Mouse (Mus musculus): ENCODE results near the gene Ptpa. TPM values are rescaled to one million over a fixed set of nuclear protein-coding genes. Genes with fewer than 3 reads are reported as not detected.
A peak's percentile ranks its signal among the peaks of the same experiment; 100 is the strongest.

Gene Ptpa
- polyA plus RNA-seq, 1 experiment from 2014 or later, result 145 TPM

DNA sequence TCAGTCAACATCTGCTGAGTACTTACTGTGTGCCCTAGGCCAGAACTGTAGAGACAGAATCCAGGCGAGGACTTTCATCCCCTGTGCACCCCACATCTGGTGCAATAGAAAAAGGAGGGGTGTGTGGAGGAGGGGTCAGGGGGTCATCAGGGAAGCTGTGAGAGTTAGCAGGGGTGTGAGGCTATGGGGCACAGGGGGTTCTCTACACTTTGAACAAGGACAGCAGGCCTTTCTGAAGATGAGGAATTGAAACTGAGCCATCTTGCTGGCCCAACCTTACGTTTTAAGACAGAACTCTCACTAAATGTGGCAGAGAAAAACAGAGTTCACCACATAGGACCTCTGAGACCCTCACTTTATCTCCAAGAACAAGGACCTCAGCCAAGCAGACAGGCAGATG, 74.5 kb downstream of the Ptpa start:
- Histone ChIP-seq H3K9ac (no peak overlapping the region), H3K36me3 (no peaks in the 10 kb centered on the region), H3K9me3 (no peaks in the 10 kb centered on the region), H3K4me1 (peaks cover 4% of the 10 kb centered on the region; the same call in 1 of the 2 replicates), H3K4me2 (replicated peaks) (no peak overlapping the region), H3K27ac (no peak overlapping the region), H3K4me3 (no peak overlapping the region), H3K27me3 (no peaks in the 10 kb centered on the region)
- no peak for ATAC-seq (ENCODE audit: insufficient number of reproducible peaks, insufficient read depth, low FRiP score, low TSS enrichment)
- 80% methylated on average over 2 of the region's 2 CpGs for WGBS

DNA sequence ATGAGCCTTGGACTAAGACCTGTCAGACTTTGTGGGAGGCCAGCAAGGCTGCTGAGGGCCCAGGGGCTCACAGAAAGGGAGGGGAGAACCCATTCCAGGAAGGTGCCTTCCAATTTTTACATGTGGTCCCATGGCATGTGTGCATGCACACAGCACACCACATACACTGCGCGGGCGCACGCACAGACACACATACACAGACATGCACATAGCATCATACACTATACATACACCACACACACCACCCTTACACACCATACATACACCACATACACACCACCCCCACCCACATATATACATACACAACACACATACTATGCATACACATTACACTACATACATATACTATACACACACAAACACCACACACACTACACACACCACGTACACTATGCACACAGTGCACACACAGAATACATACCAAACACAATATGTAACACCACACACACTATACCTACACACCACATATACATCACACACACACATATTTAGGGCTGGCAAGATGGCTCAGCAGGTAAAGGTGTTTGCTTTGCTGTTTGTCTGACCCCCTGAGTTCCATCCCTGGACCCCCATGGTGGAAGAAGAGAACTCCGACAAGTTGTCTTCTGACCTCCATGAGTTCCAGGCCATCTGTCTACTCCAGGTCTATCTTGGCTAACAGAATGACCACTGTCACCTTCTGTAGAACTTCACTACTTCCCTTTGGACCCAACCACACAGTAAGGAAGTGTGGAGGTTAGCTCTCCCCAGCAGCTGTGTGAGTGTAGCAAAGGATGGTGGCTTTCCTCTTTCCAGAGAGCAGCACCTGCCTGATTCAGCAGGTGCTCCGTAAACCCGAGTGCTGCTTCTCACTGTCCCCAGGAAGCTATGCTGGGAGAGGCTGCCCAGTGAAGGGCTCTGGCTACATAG, 79.4 kb downstream of the Ptpa start:
- Histone ChIP-seq H3K9ac (no peak overlapping the region), H3K4me2 (replicated peaks) (peak overlapping the region; percentile 55), H3K27me3 (no peaks in the 10 kb centered on the region), H3K9me3 (no peaks in the 10 kb centered on the region), H3K4me3 (peak overlapping the region; percentile 30; the same call in 1 of the 2 replicates), H3K4me1 (peaks cover 11% of the 10 kb centered on the region), H3K36me3 (no peaks in the 10 kb centered on the region), H3K27ac (0 out of 2 replicates have a peak overlapping the region, but pooled peaks have one; percentile 57)
- WGBS, result 77% methylated on average over 8 of the region's 8 CpGs
- peak; percentile 57; the same call in 1 of the 2 replicates for ATAC-seq (ENCODE audit: insufficient number of reproducible peaks, insufficient read depth, low FRiP score, low TSS enrichment)

DNA sequence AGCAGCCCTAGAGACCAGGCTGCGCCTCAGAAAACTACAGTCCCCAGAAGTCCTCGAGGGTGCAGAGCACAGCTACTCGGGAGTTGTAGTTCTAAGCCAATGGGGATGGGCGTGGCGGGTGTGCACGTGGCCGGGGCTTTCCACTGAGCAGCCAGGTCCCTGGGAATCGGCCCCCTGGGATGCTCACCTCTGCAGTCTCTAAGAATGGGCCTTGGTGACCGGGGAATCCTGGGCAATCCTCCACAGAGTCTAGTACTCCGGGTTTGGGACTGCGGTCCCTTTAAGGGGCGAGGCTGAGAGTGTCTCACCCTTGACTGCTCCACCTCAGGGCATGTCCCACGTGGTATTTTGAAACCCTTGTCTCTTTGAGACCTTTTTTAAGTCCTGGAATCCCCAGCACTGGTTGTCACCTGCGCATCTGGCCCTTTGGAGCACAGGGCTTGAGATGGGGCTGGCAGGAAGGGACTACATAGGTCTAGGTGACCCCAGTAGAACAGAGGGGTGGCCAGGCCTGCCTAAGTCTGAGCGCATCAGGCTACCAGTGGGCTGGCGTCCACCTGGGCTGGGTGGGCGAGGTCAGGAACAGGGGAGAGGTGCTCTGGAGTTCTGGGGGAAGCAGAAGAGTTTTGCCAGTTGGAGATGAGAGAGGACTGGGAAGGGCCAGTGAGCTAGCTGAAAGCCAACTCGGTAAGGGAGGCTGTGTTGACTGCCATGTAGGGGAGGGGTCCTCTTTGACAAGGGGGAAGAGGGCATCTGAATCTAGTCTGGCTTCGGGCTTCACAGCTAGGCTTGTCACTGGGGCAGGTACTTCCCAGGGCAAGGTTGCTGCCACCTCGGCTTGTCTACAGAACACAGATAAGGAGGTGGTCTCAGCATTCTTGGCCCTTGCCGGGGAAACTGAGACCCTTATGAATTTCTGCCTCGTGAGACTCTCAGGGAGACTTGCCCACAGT, 80.3 kb downstream of the Ptpa start:
- Histone ChIP-seq H3K27ac (peak overlapping the region; percentile 57), H3K9ac (peak overlapping the region; percentile 24; the same call in 1 of the 2 replicates), H3K9me3 (no peaks in the 10 kb centered on the region), H3K4me2 (replicated peaks) (peak overlapping the region; percentile 55), H3K27me3 (no peaks in the 10 kb centered on the region), H3K36me3 (no peaks in the 10 kb centered on the region), H3K4me3 (peak overlapping the region; percentile 30), H3K4me1 (peaks cover 11% of the 10 kb centered on the region)
- ATAC-seq (ENCODE audit: insufficient number of reproducible peaks, insufficient read depth, low FRiP score, low TSS enrichment), result peak; percentile 91
- WGBS, result 29% methylated on average over 22 of the region's 22 CpGs

Small RNA genes within 50 kb of the gene (microRNA-seq; reads per million reads assigned to microRNA genes)
- not detected for gene Gm47292

Other genes starting within 250 kb of the Ptpa start
- 18.5 TPM in 2 replicates for gene Endog, start 244.5 kb upstream of the Ptpa start, polyA plus RNA-seq (2016; fragmentation: Nextera tagmentation; extraction: Ambion mirVana)
- 87.1 and 90.3 TPM in 2 replicates for gene Spout1, start 237.6 kb upstream of the Ptpa start, polyA plus RNA-seq (2016; fragmentation: Nextera tagmentation; extraction: Ambion mirVana)
- 8.2 and 8.3 TPM in 2 replicates for gene Kyat1, start 210.2 kb upstream of the Ptpa start, polyA plus RNA-seq (2016; fragmentation: Nextera tagmentation; extraction: Ambion mirVana)
- 40.9 and 41.2 TPM in 2 replicates for gene Lrrc8a, start 178.3 kb upstream of the Ptpa start, polyA plus RNA-seq (2016; fragmentation: Nextera tagmentation; extraction: Ambion mirVana)
- gene Gm28035, start 175.5 kb upstream of the Ptpa start, polyA plus RNA-seq (2016; fragmentation: Nextera tagmentation; extraction: Ambion mirVana), result 0.09 and 0.14 TPM in 2 replicates
- 3.5 and 3.8 TPM in 2 replicates for gene Phyhd1, start 149.8 kb upstream of the Ptpa start, polyA plus RNA-seq (2016; fragmentation: Nextera tagmentation; extraction: Ambion mirVana)
- gene Gm28038, start 135.0 kb upstream of the Ptpa start, polyA plus RNA-seq (2016; fragmentation: Nextera tagmentation; extraction: Ambion mirVana), result not detected in 2 replicates
- gene Dolk, start 129.7 kb upstream of the Ptpa start, polyA plus RNA-seq (2016; fragmentation: Nextera tagmentation; extraction: Ambion mirVana), result 29.6 and 31.0 TPM in 2 replicates
- gene Nup188, start 129.6 kb upstream of the Ptpa start, polyA plus RNA-seq (2016; fragmentation: Nextera tagmentation; extraction: Ambion mirVana), result 37.2 and 37.4 TPM in 2 replicates
- 89.7 and 96.9 TPM in 2 replicates for gene Sh3glb2, start 56.7 kb upstream of the Ptpa start, polyA plus RNA-seq (2016; fragmentation: Nextera tagmentation; extraction: Ambion mirVana)
- 29.6 and 31.0 TPM in 2 replicates for gene Miga2, start 51.8 kb upstream of the Ptpa start, polyA plus RNA-seq (2016; fragmentation: Nextera tagmentation; extraction: Ambion mirVana)
- 34.8 and 38.1 TPM in 2 replicates for gene Dolpp1, start 23.8 kb upstream of the Ptpa start, polyA plus RNA-seq (2016; fragmentation: Nextera tagmentation; extraction: Ambion mirVana)
- 23.8 and 26.9 TPM in 2 replicates for gene Crat, start 226 bp upstream of the Ptpa start, polyA plus RNA-seq (2016; fragmentation: Nextera tagmentation; extraction: Ambion mirVana)
- 4.2 and 4.5 TPM in 2 replicates for gene Ier5l, start 58.2 kb downstream of the Ptpa start, polyA plus RNA-seq (2016; fragmentation: Nextera tagmentation; extraction: Ambion mirVana)
- gene Cstad, start 179.0 kb downstream of the Ptpa start, polyA plus RNA-seq (2016; fragmentation: Nextera tagmentation; extraction: Ambion mirVana), result 0.57 and 1.4 TPM in 2 replicates